Mouse (Mus musculus) left cerebral cortex, adult 11 months (tissue): Measurements from ENCODE around the gene C2cd2l.

ENCODE experiments used
- DNase-seq: peaks from one replicate; pipeline ENCODE4 v3.0.0; 2022; ENCODE audit warnings: low spot score

The C2cd2l gene

GRCm38 (mm10) chr9:44266478-44267226 is 53.4 kb downstream of the C2cd2l start:
- peak; percentile 50 for DNase-seq

GRCm38 (mm10) chr9:44261388-44261787 is 58.7 kb downstream of the C2cd2l start:
- DNase-seq = no peak
